19 mouse cellular contexts compared by ENCODE assay signal in genomic region chr17:31308291-31308816, GRCm38 (mm10). TPM values are rescaled to one million over a fixed set of nuclear protein-coding genes. Genes with fewer than 3 reads are reported as not detected.
DNase-seq lines count a peak whose midpoint lies in the region; ATAC-seq lines count a peak whose summit lies in the region.
"Had no signal": no experiment of that assay in that cellular context is flagged by ENCODE, and none has a peak within 500 bp of the region (broad histone marks: within the 10 kb centered on the region; RNA-seq: fewer than 3 reads in every experiment).

No protein-coding gene starts in this region.

- H3K4me1 ChIP-seq in heart, embryonic 15.5 days (replicated peaks) = peaks cover 20% of the 10 kb centered on the region
- H3K4me1 ChIP-seq in heart, embryonic 10.5 days = peaks cover 28% of the 10 kb centered on the region
- H3K4me1 ChIP-seq in intestine, embryonic 14.5 days (replicated peaks; ENCODE audit: control insufficient read depth, insufficient read depth, low read length) = peaks cover 7% of the 10 kb centered on the region

- 68% methylated on average over 7 of the region's 7 CpGs for WGBS in heart, embryonic 15.5 days
- WGBS in heart, embryonic 10.5 days = 78% methylated on average over 7 of the region's 7 CpGs
- 87% methylated on average over 7 of the region's 7 CpGs for WGBS in intestine, embryonic 14.5 days

- no peak for DNase-seq in heart, embryonic 10.5 days (ENCODE audit: low spot score)
- DNase-seq in lung, postnatal 25 days (ENCODE audit: low spot score) = peak; percentile 47
- no peak for DNase-seq in lung, postnatal 10 days
- no peak for DNase-seq in intestine, embryonic 14.5 days (ENCODE audit: low spot score)
- no peak for DNase-seq in cerebellum, adult 9-10 months
- DNase-seq in spleen, postnatal 10 days (ENCODE audit: low spot score in 2 of 2) = no peak
- DNase-seq: adrenal gland, postnatal 10 days; B cell, adult 2 months; embryo, embryonic 11 days; kidney, adult 9 months; kidney, postnatal 4 days; lung, embryonic 14.5 days; right cerebral cortex, adult 18-20 months; spleen, adult 18-20 months had no signal

- H3K27me3 ChIP-seq in heart, embryonic 15.5 days = no peaks in the 10 kb centered on the region
- no peaks in the 10 kb centered on the region for H3K27me3 ChIP-seq in heart, embryonic 10.5 days (ENCODE audit: insufficient read depth, poor library complexity, severe bottlenecking)
- H3K27me3 ChIP-seq in intestine, embryonic 14.5 days (replicated peaks; ENCODE audit: control insufficient read depth, insufficient read depth, low read length) = no peaks in the 10 kb centered on the region

- H3K4me3 ChIP-seq in heart, embryonic 15.5 days = no peak overlapping the region
- no peak overlapping the region for H3K4me3 ChIP-seq in heart, embryonic 10.5 days
- no peak overlapping the region for H3K4me3 ChIP-seq in intestine, embryonic 14.5 days (ENCODE audit: low read depth, low read length)
- H3K4me3 ChIP-seq: midbrain, embryonic 10.5 days; myocyte had no signal

- no peak overlapping the region for H3K9ac ChIP-seq in heart, embryonic 15.5 days
- H3K9ac ChIP-seq in intestine, embryonic 14.5 days (ENCODE audit: low read length) = no peak overlapping the region
- H3K9ac ChIP-seq: lung, embryonic 14.5 days had no signal

- no peaks in the 10 kb centered on the region for H3K36me3 ChIP-seq in heart, embryonic 15.5 days
- no peaks in the 10 kb centered on the region for H3K36me3 ChIP-seq in heart, embryonic 10.5 days
- no peaks in the 10 kb centered on the region for H3K36me3 ChIP-seq in intestine, embryonic 14.5 days (ENCODE audit: control insufficient read depth, insufficient read depth, low read length)
- H3K36me3 ChIP-seq: midbrain, embryonic 10.5 days had no signal

- no peak overlapping the region for H3K4me2 ChIP-seq in heart, embryonic 15.5 days
- H3K4me2 ChIP-seq in intestine, embryonic 14.5 days (ENCODE audit: low read length) = no peak overlapping the region
- H3K4me2 ChIP-seq: lung, embryonic 14.5 days had no signal

- H3K9me3 ChIP-seq in heart, embryonic 15.5 days (replicated peaks) = no peaks in the 10 kb centered on the region
- H3K9me3 ChIP-seq in heart, embryonic 10.5 days = no peaks in the 10 kb centered on the region
- H3K9me3 ChIP-seq in intestine, embryonic 14.5 days (ENCODE audit: control insufficient read depth, low read length) = no peaks in the 10 kb centered on the region
- H3K9me3 ChIP-seq: midbrain, embryonic 10.5 days had no signal

- peak overlapping the region; percentile 8; the same call in 1 of the 2 replicates for H3K27ac ChIP-seq in heart, embryonic 15.5 days
- H3K27ac ChIP-seq in heart, embryonic 10.5 days = no peak overlapping the region
- H3K27ac ChIP-seq in intestine, embryonic 14.5 days (ENCODE audit: low read depth) = no peak overlapping the region
- H3K27ac ChIP-seq: midbrain, embryonic 10.5 days had no signal

- ATAC-seq in heart, embryonic 15.5 days (replicated peaks; ENCODE audit: insufficient number of reproducible peaks, insufficient read depth, low FRiP score, low read depth) = peak; percentile 14; the same call in 1 of the 2 replicates
- 0 out of 2 replicates have a peak, but pooled peaks have one; percentile 18 for ATAC-seq in intestine, embryonic 14.5 days (replicated peaks; ENCODE audit: low FRiP score, low TSS enrichment, low read depth)
- ATAC-seq: forebrain, embryonic 14.5 days had no signal

RNA-seq across cellular contexts. Expression of gene Slc37a1, which starts 21.8 kb away (rescaled TPM):
- 8.7 and 9.1 TPM in 2 replicates for polyA plus RNA-seq in heart, embryonic 15.5 days (2015; fragmentation: Nextera tagmentation; extraction: Ambion mirVana)
- polyA plus RNA-seq in heart, embryonic 10.5 days (2016; fragmentation: Nextera tagmentation; extraction: Ambion mirVana) = 3.9 and 4.8 TPM in 2 replicates
- polyA plus RNA-seq in intestine, embryonic 14.5 days (2014; fragmentation: Nextera tagmentation; extraction: Ambion mirVana) = 14.7 and 14.8 TPM in 2 replicates

RNA-seq across cellular contexts. Expression of gene Rsph1, which starts 31.2 kb away (rescaled TPM):
- 2.2 and 2.3 TPM in 2 replicates for polyA plus RNA-seq in heart, embryonic 15.5 days (2015; fragmentation: Nextera tagmentation; extraction: Ambion mirVana)
- 1.8 and 2.4 TPM in 2 replicates for polyA plus RNA-seq in heart, embryonic 10.5 days (2016; fragmentation: Nextera tagmentation; extraction: Ambion mirVana)
- 0.80 and 1.2 TPM in 2 replicates for polyA plus RNA-seq in intestine, embryonic 14.5 days (2014; fragmentation: Nextera tagmentation; extraction: Ambion mirVana)
- polyA plus RNA-seq: liver, adult 2 months had no signal
